Mouse (Mus musculus) urinary bladder, postnatal 25 days (tissue): ENCODE results near the gene Dolpp1.

ENCODE experiments used
- DNase-seq: peaks from one replicate; pipeline ENCODE4 v3.0.0; 2022; ENCODE audit warnings: low spot score

The Dolpp1 gene

DNA sequence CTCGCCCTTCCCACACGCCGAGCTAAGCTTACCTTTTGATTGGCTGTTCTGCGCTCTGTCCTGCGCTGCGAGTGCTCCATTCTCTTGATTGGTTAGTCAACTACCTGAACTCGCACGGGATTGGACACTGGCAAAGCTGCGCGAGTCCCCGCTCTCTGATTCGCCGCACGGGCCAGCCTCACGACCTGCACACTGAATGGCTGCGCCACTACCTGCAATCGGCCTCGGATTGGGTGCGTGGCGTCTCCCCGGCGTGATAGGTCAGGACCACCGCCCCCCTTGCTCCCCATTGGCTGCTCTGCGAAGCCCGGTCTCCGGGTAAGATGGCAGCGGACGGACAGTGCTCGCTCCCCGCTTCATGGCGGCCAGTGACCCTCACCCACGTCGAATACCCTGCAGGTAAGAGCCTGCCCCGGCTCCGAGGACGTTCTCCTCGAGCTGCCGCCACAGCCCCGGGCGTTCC is at the start of gene Dolpp1:
Gene Dolpp1 (plus strand): TSS at position 141 of the 463 bp plus-strand sequence.
- peak; percentile 88 for DNase-seq

DNA sequence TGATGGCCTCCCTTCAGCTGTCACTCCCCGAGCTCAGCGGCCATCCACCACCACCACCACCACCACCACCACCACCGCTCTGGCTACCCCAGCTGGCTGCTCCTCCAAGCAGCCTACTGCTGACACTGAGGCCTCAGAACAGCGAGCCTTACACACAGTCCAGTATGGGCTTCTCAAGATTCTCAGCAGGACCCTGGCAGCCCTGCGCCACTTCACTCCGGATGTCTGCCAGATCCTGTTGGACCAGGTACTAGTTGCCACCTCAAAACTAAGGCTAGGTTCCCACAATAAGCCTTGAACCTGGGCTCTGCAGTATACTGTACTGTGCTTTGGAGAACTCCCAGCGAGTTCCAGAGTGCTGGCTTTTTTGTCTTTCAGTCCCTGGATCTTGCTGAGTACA is 49.5 kb upstream of the Dolpp1 start:
- no peak for DNase-seq

DNA sequence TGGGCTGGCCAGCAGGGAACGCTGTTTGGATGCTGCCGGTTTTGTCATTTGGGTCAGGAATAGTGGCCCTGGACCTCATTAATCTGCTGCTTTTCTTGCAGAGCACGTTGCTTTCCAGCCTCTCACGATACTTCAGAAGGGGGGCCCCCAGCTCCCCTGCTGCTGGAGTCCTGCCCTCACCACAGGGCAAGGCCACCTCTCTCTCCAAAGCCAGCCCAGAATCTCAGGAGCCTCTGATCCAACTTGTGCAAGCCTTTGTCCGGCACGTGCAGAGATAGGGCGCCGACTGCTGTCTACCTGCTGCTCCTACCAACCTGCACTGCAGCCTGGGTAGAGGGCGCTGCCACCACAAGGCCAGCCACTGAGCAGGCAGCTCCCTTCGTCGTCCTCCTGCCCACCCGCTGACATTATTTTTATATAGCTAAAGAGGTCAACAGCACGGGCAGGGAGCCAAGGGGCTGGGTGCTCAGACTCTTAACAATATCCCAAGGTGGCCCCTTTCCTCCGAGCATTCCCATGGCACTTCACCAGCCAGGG is 48.4 kb upstream of the Dolpp1 start:
- no peak for DNase-seq

DNA sequence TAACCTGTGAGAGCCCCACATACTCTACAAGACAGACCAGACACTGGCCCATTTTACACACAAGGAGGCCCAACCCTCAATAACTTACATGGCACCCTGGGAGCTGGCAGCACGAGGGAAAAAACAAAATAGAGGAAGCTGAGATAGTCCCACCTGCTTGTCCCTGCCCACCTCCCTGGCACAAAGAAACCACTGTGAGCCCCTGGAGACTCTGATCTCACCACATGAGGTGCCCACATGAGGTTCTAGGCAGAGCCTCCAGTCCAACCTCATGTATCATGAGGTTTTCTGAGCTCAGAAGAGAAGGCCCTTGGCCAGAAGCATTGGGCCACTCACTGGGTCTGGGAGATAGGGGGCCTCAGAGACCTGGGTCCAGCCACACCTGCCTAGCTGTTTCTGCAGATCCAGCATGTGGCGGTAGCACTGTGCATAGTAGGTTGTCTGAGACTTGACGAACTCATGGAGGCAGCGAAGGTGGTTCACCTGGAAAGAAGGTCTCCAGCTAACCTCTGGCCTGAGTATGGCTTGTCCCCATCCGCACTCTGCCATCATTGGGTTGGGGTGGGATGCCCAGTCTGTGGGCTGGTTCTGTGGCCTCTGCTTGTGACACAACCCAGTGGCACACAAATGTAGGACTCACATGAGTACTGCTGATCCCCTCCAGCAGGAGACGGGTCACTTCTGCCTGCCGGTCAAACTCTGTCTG is 45.9 kb upstream of the Dolpp1 start:
- no peak for DNase-seq

DNA sequence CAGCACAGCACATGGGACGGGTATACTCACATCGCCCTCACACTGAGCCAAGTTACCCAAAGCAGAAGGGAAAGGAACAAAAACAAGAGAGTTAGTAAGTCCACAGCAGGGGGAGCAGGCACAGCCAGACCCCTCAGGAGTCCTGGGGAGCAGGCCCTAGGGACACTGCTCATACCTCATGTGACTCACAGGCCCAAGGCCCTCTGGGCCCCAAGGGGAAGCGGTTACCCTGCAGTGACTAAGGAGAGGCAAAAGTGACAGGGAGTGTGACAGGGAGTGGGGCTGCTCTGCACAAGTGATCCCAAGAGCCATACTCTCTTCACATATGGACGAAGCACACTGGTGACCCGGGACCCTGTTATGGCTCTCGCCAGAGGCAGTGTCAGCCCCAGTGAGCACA is 42.9 kb upstream of the Dolpp1 start:
- DNase-seq, result no peak

DNA sequence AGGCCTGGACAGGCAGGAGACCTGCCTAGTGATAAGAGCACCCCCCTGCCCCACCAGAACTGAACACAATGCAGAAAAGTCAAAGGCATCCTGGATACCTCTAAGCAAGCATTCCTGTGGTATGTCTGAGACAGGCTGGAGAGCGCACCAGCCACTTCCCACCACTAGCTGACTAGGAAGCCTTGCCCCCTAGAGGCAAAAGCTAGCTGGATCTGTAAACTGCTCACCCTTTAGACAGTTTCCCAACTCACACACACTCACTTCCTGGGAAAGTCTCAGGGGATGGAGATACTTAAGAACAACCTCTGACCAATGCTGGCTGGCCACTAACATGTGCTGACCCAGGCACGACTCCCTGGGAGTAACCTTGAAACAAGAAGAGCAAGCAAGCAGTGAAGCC is 40.9 kb upstream of the Dolpp1 start:
- no peak for DNase-seq

DNA sequence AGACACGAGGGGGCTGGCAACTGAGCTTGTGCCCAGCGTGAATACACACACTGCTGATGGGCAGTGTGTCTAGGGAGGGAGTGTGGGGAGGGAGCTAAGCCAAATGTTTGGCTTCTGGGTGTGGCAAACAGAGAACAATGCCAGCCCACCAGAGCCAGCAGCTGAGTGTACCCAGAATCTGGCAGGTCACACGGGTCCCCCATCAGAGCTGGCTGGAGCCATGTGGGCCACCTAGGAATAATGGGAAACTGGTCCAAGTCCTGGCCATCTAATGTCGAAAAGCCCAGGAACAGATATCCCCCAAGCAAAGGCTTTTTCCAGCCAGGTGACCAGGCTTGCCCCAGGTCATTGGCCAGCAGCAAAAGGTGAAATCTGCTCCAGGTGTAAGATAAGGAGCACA is 36.2 kb upstream of the Dolpp1 start:
- no peak for DNase-seq

DNA sequence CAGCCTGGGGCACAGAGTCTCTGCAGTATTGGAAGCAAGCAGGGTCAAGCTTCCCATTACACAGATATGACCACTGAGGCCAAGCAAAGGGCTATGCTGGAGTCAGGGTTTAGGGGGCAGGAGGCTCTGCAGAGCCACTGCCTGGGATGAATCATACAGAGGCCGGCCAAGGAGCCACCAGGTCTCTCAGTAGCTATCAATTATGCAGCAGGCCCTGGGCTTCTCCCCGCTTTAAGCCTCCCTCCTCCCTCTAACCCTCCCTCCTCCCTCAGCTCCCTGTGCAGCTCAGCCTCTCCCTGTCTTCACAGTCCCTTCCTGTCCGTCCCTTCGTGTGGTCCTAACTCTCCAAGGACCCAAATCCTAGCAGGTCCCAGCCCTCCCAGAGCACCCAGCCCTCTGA is 35.8 kb upstream of the Dolpp1 start:
- DNase-seq, result no peak

DNA sequence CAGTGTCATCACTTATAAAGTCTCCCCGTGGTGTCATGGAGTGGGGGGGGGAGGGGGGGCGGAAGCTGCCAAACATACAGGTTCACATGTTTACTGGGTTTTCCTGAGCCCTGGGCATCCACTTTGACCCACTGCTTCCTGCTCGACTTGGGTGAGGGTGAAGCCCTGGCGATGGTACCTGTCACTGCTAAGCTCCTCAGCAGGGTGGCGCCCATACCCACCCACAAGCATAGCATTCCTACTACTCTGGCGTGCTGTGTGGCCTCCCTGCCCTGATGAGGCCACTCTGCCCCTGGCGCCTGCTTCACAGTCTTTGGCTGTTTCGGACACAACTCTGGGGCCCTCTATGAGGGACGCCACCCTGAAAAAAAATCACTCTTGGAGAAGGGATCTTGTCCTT is 35.1 kb upstream of the Dolpp1 start:
- DNase-seq, result no peak

DNA sequence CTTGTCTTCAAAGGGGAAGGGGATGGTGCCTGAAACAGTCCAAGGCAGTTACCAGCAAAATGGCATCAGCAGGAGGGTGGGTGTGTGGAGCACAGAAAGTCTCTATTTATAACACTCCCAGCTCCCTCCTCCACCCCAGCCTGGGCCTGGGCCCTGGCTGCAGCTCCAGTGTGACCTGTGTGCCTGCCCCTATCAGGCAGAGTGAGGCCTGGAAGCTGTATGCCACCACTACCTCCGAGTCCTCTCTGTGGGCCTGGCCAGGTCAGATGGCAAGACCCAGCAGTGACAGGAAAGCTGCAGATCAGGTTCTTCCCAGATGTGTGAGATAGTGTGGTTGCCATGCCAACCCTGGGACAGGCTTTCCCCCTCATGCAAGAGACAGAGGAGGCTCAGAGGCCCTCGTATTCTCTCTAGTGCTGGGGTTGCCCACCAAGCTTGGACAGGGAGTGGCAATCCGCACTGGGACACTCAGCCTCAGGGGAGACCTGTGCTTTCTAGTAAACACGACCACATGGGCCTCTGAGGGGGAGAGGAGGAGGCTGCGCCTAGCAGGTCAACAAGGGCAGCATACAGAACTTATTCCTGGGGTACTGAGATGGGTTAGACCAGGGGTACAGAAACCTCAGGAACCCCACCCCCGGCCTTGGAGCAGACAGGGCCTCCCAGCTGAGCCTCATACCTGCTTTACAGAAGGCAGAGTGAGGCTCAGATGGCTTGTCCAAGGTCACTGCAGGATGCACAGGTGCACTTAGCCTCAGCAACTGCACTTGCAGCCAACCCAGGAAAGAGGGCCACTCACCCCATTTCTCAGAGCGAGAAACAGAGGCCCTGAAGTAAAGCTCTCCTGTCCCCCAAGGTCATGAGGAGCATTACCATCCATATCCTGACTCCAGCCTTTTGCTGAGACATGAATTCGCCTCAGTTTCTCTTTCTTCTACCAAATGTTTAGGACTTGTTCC is 34.2 kb upstream of the Dolpp1 start:
- DNase-seq, result peak; percentile 56

DNA sequence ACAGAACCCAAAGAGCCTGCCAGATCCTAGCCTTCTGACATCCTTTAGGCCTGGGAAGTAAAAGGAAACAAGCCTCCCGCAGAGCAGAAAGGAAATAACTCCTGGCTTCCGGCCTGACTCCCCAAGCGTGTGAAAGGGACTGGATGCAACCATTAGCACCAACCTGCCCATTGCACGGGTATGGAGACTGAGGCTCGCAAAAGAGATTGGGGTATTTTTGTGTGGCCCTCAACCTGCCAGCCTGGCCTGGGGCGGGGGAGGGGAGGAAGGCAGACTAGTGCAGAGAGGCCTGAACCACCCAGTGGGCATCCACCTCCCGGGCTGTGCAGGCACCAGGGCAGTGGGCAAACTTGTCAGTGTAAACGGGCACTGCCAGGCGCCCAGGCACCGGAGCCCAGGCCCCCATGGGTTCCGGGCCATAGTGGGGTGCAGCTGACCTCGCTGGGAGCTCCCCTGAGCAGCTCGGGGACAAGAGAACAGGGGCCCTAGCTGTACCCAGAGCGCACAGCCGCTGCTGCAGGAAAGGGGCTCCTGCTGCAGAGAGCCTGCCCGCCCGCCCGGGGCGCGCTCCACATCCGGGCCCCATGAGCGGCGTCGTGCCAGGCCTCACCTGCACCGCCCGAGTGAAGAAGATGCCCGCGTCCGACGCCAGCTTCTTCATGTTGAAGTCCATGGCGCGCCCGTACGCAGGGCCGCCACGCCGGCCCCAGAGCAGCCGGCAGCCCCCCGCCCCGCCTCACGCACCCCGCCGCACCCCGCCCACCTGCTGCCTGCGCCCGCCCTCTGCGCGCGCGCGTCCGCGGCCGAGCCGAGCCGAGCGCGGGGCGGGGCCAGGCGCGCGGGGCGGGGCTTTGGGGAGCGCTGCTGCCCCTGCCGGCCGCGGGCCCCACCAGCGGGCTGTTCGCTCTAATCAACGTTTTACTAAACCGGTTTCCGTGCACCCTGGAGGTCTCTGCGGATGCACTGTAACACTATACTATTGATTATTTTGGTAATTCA is 33.2 kb upstream of the Dolpp1 start, which contains the start of gene Sh3glb2:
Gene Sh3glb2 (minus strand): TSS at position 805 of the 999 bp plus-strand sequence.
- peak; percentile 91 for DNase-seq

DNA sequence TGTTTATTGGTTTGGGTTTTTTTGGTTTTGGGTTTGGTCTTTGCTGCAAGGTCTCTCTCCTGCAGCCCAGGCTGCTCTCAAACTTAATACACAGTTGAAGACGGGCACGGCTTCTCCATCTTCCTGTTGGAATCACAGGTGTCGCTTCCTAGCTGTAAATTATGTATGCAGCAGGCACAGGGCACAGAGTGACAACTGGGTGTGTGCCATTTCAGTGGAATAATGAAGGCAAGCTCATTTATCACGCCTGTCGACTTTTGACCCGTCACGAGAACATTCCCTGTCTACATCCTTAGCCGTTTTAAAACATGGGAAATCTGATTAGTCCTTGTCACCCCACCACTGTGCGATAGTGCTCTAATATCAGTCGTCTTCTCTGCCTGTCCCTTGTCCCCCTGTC is 31.4 kb upstream of the Dolpp1 start:
- DNase-seq, result no peak

DNA sequence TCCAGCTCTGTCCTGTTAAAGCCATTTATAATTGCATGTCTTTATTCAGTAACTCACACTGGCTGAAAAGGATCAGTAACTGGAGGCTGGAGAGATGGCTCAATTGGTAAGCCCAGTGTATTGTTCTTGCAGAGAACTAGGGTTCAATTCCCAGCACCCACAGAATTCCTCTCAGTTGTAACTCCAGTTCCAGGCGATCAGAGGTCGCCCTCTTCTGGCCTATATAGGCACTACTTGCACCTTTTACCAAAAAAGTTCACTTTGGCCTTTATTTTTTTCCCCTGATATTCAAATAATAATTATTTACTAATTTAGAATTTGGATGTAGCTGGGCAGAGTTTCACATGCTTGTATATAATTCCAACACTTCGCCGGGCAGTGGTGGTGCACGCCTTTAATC is 29.2 kb upstream of the Dolpp1 start:
- no peak for DNase-seq

DNA sequence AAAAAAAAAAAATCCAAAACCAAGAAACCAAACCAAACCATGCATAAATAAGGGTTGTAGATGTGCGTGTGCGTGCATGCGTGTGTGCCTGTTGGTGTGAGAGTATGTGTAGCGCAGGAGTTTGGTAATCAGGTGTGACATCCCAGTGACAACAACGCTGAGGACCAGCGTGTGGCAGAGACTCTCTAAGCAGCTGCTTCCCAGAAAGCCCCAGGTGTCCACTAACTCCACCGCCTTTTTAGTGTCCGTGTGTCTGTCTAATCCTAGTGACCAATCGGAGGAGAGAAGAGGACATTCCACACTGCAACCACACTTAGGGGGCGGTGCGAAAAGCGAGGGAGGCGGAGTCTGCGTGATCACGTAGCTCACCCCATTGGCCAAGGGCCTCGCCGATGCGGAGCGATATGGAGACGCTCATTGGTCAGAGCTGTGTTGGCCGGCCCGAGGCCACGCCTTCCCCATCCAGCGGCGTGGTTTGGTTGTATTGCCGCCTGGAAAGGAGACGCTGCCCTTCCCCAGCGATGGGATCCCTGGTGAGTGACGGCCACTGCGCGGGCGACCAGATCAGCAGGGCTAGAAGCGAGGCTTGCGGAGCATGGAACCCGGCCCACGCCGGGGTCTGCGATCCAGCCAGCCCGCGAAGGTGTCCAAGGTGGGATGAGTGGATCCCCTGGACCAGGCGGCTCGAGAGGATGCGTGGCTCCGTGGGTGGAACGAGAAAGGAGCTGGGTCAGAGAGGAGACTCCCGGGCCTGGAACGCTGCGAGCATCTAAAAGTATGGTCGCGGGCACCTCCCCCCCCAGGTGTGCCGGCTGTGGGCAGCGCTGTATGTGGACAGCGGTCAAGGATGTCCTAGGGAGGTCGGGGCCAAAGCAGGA is 28.0 kb upstream of the Dolpp1 start, which contains the start of gene Miga2:
Gene Miga2 (plus strand): TSS at position 461 of the 878 bp plus-strand sequence.
- DNase-seq, result peak; percentile 95

DNA sequence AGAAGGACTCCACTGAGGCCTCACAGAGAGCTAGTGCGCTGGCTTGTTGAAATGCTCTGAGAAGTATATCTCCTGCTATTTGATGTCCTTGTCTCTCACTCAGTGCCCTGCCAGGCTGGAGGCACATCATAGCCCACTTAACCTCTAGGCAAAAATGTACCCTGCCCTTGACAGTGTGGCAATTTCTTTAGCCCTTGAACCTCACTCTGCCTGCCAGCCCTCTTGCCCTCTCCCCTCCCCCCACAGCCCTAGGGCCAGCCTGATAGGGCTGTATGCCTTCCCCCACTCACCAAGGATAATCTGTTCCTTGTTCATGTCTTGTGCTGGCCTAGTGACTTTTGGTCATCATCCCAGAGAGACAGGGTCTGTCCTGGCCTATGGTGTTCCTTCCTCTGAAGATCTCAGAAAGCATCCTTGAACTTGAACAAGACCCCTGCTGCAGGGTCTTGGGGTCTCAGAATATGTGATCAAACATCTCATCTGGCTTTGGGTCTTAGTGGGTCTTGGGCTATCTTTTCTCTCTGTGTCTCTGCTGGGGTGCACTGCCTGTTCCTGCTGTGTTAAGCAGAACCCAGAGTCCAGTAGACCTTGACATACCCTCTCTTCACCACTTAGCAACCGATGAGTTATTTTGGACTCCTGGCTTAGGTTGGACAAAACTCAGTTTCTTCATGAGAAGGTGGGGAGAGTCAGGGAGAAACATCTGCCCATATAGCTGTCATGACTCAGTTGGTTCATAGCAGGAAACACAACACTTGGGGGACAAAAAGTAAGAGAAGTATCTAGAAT is 26.6 kb upstream of the Dolpp1 start:
- DNase-seq, result no peak

DNA sequence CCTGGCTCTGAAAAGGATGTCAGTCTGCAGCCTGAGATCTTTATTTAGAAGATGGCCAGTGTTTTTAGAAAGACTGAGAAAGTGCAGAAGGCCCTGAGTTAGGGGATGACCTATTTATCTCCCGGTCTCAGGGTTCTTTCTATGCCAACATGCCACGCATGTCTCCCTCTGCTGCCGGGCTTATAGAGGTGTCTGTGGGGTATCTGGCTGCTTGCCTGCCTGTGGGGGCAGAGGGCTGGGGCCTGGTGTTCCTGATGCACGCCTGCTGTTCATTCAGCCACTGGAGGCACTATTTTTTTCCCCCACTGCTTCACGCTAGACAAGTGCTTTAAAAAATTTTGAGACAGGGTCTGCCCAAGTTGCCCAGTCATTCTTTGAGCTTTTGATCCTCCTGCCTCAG is 25.9 kb upstream of the Dolpp1 start:
- no peak for DNase-seq

DNA sequence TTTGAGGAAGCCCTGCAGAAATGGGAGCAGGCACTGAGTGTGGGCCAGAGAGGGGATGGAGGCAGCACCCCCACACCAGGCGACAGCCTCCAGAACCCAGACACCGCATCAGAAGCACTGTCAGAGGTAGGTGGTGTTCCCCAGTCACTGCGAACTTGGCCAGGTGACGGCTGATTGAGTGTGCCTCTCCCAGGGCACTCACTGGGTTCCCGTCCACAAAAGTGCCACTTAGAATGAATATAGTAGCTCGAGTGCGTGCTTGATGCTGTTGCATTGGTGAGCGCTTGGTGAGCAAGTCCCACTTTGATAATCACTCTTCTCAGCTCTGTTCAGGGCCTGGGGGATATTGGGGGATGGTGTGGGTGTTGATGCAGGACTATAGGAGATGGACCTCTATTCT is 20.5 kb upstream of the Dolpp1 start:
- DNase-seq, result no peak

DNA sequence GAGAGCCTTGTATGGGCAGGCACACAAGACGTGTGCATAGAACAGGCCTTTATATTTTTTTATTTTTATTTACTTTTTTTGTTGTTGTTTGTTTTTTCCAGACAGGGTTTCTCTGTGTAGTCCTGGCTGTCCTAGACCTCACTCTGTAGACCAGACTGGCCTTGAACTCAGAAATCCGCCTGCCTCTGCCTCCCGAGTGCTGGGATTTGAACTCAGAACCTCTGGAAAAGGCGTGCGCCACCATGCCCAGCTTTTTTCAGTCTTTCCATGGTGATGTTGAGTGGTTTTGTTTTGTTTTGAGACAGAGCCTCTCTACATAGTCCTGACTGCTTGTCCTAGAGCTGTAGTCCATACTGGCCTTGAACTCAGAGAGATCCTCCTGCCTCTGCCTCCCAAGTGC is 19.3 kb upstream of the Dolpp1 start:
- no peak for DNase-seq

DNA sequence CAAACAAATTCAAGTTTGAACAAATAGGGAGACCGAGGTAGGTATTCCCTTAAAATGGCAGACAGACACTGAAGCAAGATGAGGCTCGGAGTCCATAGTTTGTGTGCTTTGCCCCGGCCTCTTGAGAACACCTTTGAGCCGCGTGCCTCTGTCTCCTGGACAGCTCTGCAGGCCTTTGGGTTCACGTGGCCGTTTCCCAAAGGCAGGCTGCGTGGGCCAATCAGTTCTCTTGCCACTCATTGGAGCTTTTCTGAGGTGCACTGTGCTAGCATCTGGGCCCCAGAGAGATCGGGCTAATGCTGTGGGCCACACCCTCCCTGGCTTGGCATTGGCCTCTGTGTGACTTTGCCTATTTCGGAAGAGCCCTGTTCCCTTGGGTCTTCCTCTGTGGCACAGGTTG is 16.2 kb upstream of the Dolpp1 start:
- no peak for DNase-seq

DNA sequence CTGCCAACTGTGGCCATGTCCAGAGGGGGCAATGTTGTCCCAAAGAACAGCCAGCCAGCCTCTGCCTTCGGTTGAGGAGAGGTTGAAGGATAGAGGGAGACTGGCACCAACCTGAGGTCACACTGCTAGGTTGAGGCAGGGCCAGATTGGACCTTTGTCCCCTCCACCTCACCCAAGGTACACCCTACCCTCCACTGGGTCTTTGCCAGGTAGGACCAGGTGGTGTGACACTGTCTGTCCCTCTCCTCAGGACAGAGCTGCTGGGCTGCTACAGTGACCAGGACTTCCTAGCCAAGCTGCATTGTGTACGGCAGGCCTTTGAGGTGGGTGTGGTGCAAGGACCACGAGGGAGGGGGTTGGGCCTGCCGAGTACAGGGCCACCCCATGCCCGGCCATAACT is 14.3 kb upstream of the Dolpp1 start:
- no peak for DNase-seq
